Mouse (Mus musculus): ENCODE results near the gene Idh3g. TPM values are rescaled to one million over a fixed set of nuclear protein-coding genes. Genes with fewer than 3 reads are reported as not detected.

The Idh3g gene
- polyA plus RNA-seq, 1 experiment from 2014 or later = 130 TPM

- Histone ChIP-seq H3K4me1 (replicated peaks; ENCODE audit: control insufficient read depth, insufficient read depth) (no peaks in the 10 kb centered on the region), H3K36me3 (ENCODE audit: control insufficient read depth, insufficient read depth, low read length) (no peaks in the 10 kb centered on the region), H3K27me3 (ENCODE audit: control insufficient read depth, insufficient read depth, low read length) (no peaks in the 10 kb centered on the region), H3K4me2 (replicated peaks; ENCODE audit: low read depth) (peak overlapping the region; percentile 23; the same call in 1 of the 2 replicates), H3K27ac (replicated peaks) (no peak overlapping the region), H3K9ac (ENCODE audit: low read length) (0 out of 2 replicates have a peak overlapping the region, but pooled peaks have one; percentile 8), H3K9me3 (ENCODE audit: control insufficient read depth, low read length) (no peaks in the 10 kb centered on the region), H3K4me3 (ENCODE audit: low read depth, low read length) (no peak overlapping the region)
- DNase-seq (ENCODE audit: low spot score) (no peak), ATAC-seq (ENCODE audit: low FRiP score, low TSS enrichment) (no peak)
- no peak for TF ChIP-seq CTCF (IDR thresholded peaks at IDR 0.05; ENCODE audit: low read depth)
- TF ChIP-seq EP300 (optimal IDR thresholded peaks at IDR 0.05) = no peak
- 15% methylated on average over 14 of the region's 14 CpGs for WGBS
These were observed 28.4 kb upstream of the Idh3g start for GRCm38 (mm10) chrX:73815072-73815471.

GRCm38 (mm10) chrX:73805814-73806213 is 19.1 kb upstream of the Idh3g start:
- Histone ChIP-seq H3K9ac (ENCODE audit: low read length) (no peak overlapping the region), H3K36me3 (ENCODE audit: control insufficient read depth, insufficient read depth, low read length) (no peaks in the 10 kb centered on the region), H3K4me1 (replicated peaks; ENCODE audit: control insufficient read depth, insufficient read depth) (no peaks in the 10 kb centered on the region), H3K9me3 (ENCODE audit: control insufficient read depth, low read length) (no peaks in the 10 kb centered on the region), H3K4me2 (replicated peaks; ENCODE audit: low read depth) (no peak overlapping the region), H3K27ac (replicated peaks) (no peak overlapping the region), H3K27me3 (ENCODE audit: control insufficient read depth, insufficient read depth, low read length) (no peaks in the 10 kb centered on the region), H3K4me3 (ENCODE audit: low read depth, low read length) (no peak overlapping the region)
- no peak for ATAC-seq (ENCODE audit: low FRiP score, low TSS enrichment)
- TF ChIP-seq CTCF (IDR thresholded peaks at IDR 0.05; ENCODE audit: low read depth) (no peak), EP300 (optimal IDR thresholded peaks at IDR 0.05) (no peak)
- 46% methylated on average over 1 of the region's 1 CpGs for WGBS
- DNase-seq (ENCODE audit: low spot score) = no peak

- no peak overlapping the region for H3K4me2 ChIP-seq (replicated peaks; ENCODE audit: low read depth)
- H3K9ac ChIP-seq (ENCODE audit: low read length) = no peak overlapping the region
- H3K27me3 ChIP-seq (ENCODE audit: control insufficient read depth, insufficient read depth, low read length) = no peaks in the 10 kb centered on the region
- H3K4me1 ChIP-seq (replicated peaks; ENCODE audit: control insufficient read depth, insufficient read depth) = no peaks in the 10 kb centered on the region
- DNase-seq (ENCODE audit: low spot score) (peak; percentile 81), ATAC-seq (ENCODE audit: low FRiP score, low TSS enrichment) (peak; percentile 92)
- H3K36me3 ChIP-seq (ENCODE audit: control insufficient read depth, insufficient read depth, low read length) = no peaks in the 10 kb centered on the region
- TF ChIP-seq EP300 (optimal IDR thresholded peaks at IDR 0.05) (no peak), CTCF (IDR thresholded peaks at IDR 0.05; ENCODE audit: low read depth) (peak; percentile 88)
- H3K9me3 ChIP-seq (ENCODE audit: control insufficient read depth, low read length) = no peaks in the 10 kb centered on the region
- H3K27ac ChIP-seq (replicated peaks) = no peak overlapping the region
- no peak overlapping the region for H3K4me3 ChIP-seq (ENCODE audit: low read depth, low read length)
- WGBS = 50% methylated on average over 5 of the region's 9 CpGs
These were observed 11.8 kb upstream of the Idh3g start for GRCm38 (mm10) chrX:73798502-73798901.

GRCm38 (mm10) chrX:73797511-73797910 is 10.8 kb upstream of the Idh3g start:
- no peak overlapping the region for H3K4me2 ChIP-seq (replicated peaks; ENCODE audit: low read depth)
- H3K27me3 ChIP-seq (ENCODE audit: control insufficient read depth, insufficient read depth, low read length) = no peaks in the 10 kb centered on the region
- H3K36me3 ChIP-seq (ENCODE audit: control insufficient read depth, insufficient read depth, low read length) = no peaks in the 10 kb centered on the region
- H3K4me3 ChIP-seq (ENCODE audit: low read depth, low read length) = no peak overlapping the region
- ATAC-seq (ENCODE audit: low FRiP score, low TSS enrichment) (no peak), DNase-seq (ENCODE audit: low spot score) (no peak)
- no peak overlapping the region for H3K27ac ChIP-seq (replicated peaks)
- H3K4me1 ChIP-seq (replicated peaks; ENCODE audit: control insufficient read depth, insufficient read depth) = no peaks in the 10 kb centered on the region
- H3K9me3 ChIP-seq (ENCODE audit: control insufficient read depth, low read length) = no peaks in the 10 kb centered on the region
- H3K9ac ChIP-seq (ENCODE audit: low read length) = no peak overlapping the region
- WGBS = 83% methylated on average over 2 of the region's 2 CpGs
- TF ChIP-seq EP300 (optimal IDR thresholded peaks at IDR 0.05) (no peak), CTCF (IDR thresholded peaks at IDR 0.05; ENCODE audit: low read depth) (no peak)

- Histone ChIP-seq H3K4me2 (replicated peaks; ENCODE audit: low read depth) (no peak overlapping the region), H3K9me3 (ENCODE audit: control insufficient read depth, low read length) (no peaks in the 10 kb centered on the region), H3K4me3 (ENCODE audit: low read depth, low read length) (no peak overlapping the region), H3K27ac (replicated peaks) (no peak overlapping the region), H3K9ac (ENCODE audit: low read length) (no peak overlapping the region), H3K4me1 (replicated peaks; ENCODE audit: control insufficient read depth, insufficient read depth) (no peaks in the 10 kb centered on the region), H3K36me3 (ENCODE audit: control insufficient read depth, insufficient read depth, low read length) (no peaks in the 10 kb centered on the region), H3K27me3 (ENCODE audit: control insufficient read depth, insufficient read depth, low read length) (no peaks in the 10 kb centered on the region)
- no peak for DNase-seq (ENCODE audit: low spot score)
- ATAC-seq (ENCODE audit: low FRiP score, low TSS enrichment) = no peak
- TF ChIP-seq EP300 (optimal IDR thresholded peaks at IDR 0.05) (no peak), CTCF (IDR thresholded peaks at IDR 0.05; ENCODE audit: low read depth) (no peak)
- 38% methylated on average over 1 of the region's 1 CpGs for WGBS
These were observed 6.8 kb upstream of the Idh3g start for GRCm38 (mm10) chrX:73793505-73793904.

GRCm38 (mm10) chrX:73793039-73793438 is 6.3 kb upstream of the Idh3g start:
- no peak overlapping the region for H3K27ac ChIP-seq (replicated peaks)
- no peak for ATAC-seq (ENCODE audit: low FRiP score, low TSS enrichment)
- DNase-seq (ENCODE audit: low spot score) = no peak
- H3K4me1 ChIP-seq (replicated peaks; ENCODE audit: control insufficient read depth, insufficient read depth) = no peaks in the 10 kb centered on the region
- no peak overlapping the region for H3K9ac ChIP-seq (ENCODE audit: low read length)
- no peak for TF ChIP-seq EP300 (optimal IDR thresholded peaks at IDR 0.05)
- TF ChIP-seq CTCF (IDR thresholded peaks at IDR 0.05; ENCODE audit: low read depth) = no peak
- no peak overlapping the region for H3K4me3 ChIP-seq (ENCODE audit: low read depth, low read length)
- no peaks in the 10 kb centered on the region for H3K27me3 ChIP-seq (ENCODE audit: control insufficient read depth, insufficient read depth, low read length)
- no peaks in the 10 kb centered on the region for H3K36me3 ChIP-seq (ENCODE audit: control insufficient read depth, insufficient read depth, low read length)
- no peak overlapping the region for H3K4me2 ChIP-seq (replicated peaks; ENCODE audit: low read depth)
- H3K9me3 ChIP-seq (ENCODE audit: control insufficient read depth, low read length) = no peaks in the 10 kb centered on the region
